Mouse (Mus musculus): Measurements from ENCODE around the gene Olfr1505. TPM values are rescaled to one million over a fixed set of nuclear protein-coding genes. Genes with fewer than 3 reads are reported as not detected.

Gene Olfr1505
- total RNA-seq (2022): not detected

GRCm38 (mm10) chr19:13913230-13913629, at the start of gene Olfr1505:
TSS of gene Olfr1505 (plus strand) at chr19:13913530.
- DNase-seq: no peak

GRCm38 (mm10) chr19:13897828-13898227, 15.5 kb upstream of the Olfr1505 start, which contains the start of gene Olfr1504:
TSS of gene Olfr1504 (minus strand) at chr19:13897928.
- no peak for DNase-seq

Other genes starting within 250 kb of the Olfr1505 start
- not detected for gene Olfr1491, start 216.3 kb upstream of the Olfr1505 start, total RNA-seq (2022)
- not detected for gene Olfr1493-ps1, start 190.3 kb upstream of the Olfr1505 start, total RNA-seq (2022)
- gene Olfr1494, start 173.8 kb upstream of the Olfr1505 start, total RNA-seq (2022): not detected
- not detected for gene Olfr1495, start 148.9 kb upstream of the Olfr1505 start, total RNA-seq (2022)
- gene Olfr1496, start 135.7 kb upstream of the Olfr1505 start, total RNA-seq (2022): not detected
- not detected for gene Olfr1497, start 115.3 kb upstream of the Olfr1505 start, total RNA-seq (2022)
- gene Olfr1499, start 94.1 kb upstream of the Olfr1505 start, total RNA-seq (2022): not detected
- not detected for gene Olfr1500, start 83.0 kb upstream of the Olfr1505 start, total RNA-seq (2022)
- gene Olfr1501, start 62.8 kb upstream of the Olfr1505 start, total RNA-seq (2022): not detected
- gene Olfr1502, start 51.7 kb upstream of the Olfr1505 start, total RNA-seq (2022): not detected
- not detected for gene Olfr1504, start 15.6 kb upstream of the Olfr1505 start, total RNA-seq (2022)

Measured in adrenal gland, adult 8-10 months (tissue).